Mouse (Mus musculus): ENCODE data around the gene Acads. TPM values are rescaled to one million over a fixed set of nuclear protein-coding genes. Genes with fewer than 3 reads are reported as not detected.
A peak's percentile ranks its signal among the peaks of the same experiment; 100 is the strongest.
"Not testable (repeated sequence)": the region's sequence is repeated elsewhere in the genome, so short reads cannot be mapped to it uniquely, and the experiment has no call there.

Gene Acads
- polyA plus RNA-seq, 1 experiment from 2014 or later: 25.1 TPM

DNA sequence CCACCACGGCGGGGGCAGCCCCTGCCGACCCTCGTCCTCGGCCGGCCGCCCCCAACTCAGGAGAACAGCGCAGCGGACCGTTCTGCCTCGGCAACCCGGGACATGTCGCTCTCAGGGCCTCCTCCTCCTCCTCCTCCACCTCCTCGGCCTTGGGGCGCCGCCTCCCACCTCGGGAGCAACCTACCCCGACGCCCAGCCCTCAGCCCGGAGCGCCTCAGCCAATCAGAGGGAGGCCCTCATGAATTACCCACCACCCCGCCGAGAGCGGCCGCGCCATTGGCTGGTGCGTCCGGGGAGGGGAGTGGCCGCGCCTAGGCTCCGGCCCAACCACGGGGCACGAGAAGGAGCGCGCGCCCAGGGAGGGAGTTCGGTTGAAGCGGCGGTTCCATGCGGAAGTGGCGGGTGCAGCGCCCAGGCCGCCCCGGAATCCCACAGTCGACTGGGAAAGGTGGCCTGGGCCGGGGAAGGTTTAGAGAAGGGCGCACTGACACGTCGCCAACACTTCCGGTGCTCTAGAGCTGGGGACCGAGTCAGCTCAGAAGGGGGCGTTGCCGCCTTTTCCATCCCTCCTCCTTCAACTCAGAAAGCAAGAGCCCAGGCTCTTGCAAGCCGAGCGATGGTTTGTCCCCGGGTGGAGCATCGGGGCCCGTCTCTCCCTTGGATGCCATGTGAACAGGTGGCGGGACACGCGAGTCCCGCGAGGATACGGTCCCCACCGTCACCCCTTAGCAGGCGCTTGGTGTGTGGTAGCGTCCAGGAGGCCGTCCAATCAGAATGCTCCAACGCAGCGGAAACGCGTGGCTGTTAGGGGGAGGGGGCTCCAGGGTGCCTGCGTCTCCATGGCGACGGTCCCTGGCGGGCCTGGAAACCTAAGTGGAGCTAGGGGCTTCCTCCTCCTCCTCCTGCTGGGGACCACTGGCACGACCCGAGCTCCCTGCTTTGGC lies 39.2 kb upstream of the Acads start, which contains the start of gene Mlec:
TSS of gene Mlec (minus strand) at position 140 of the 944 bp plus-strand sequence.
- Histone ChIP-seq H3K9me3 (no peaks in the 10 kb centered on the region), H3K4me3 (replicated peaks) (peak within 1 kb of the TSS; percentile 93), H3K4me2 (replicated peaks) (peak within 1 kb of the TSS; percentile 96), H3K27me3 (no peaks in the 10 kb centered on the region), H3K4me1 (replicated peaks) (peaks cover 43% of the 10 kb centered on the region), H3K9ac (replicated peaks) (peak within 1 kb of the TSS; percentile 95), H3K27ac (peak within 1 kb of the TSS; percentile 98), H3K36me3 (no peaks in the 10 kb centered on the region; the same call in 1 of the 2 replicates)
- ATAC-seq: peak; percentile 97
- WGBS: under 1% methylated on average over 69 of the region's 78 CpGs

DNA sequence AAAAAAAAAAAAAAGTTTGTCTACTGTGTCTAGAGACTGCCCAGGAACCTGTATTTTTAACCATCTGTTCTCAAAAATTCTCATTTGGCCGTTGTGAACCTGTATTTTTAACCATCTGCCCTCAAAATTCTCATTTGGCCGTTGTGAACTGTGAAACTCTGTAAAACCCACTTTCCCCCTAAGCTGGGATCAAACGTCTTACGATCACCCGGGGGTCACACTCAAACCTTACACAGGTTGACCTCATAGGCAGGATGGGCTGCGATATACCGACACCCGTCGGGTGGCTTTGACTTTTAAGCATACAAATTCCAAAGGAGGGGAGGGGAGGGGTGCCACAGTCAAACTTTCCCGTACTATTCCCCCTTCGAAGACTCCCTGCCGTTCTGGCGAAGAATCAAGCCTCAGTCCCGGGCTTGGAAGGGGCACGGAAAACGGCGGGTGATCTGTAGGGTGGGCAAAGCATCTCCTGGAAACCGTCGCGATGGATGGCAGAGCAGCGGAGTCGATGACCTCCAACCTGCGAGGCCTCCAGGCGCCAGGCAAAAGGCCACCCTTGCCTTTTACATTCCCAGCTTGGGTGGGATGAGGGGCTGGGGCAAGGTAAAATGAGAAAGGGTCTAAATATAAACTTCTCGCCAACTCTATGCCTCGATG lies 37.9 kb upstream of the Acads start:
- H3K27ac ChIP-seq: peak overlapping the region; percentile 98; the same call in 1 of the 2 replicates

DNA sequence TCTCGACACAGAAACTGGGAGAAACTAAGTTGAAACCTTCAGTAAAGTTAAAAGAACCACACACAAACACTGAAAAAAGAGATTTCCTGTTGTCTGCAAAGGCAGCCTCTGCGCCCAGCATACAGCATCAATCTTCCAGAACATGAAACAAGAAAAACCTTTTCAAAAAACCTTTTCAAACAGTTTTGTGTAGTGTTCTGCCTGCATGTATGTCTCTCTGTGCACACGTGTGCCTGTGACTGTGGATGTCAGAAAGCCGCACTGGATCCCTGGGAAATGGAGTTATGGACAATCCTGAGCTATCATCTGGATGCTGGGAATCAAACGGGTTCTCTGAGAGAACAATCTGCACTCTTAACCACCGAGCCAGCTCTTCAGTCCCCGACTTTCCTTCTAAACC lies 37.3 kb upstream of the Acads start:
- Histone ChIP-seq H3K36me3 (no peaks in the 10 kb centered on the region; the same call in 1 of the 2 replicates), H3K27ac (no peak overlapping the region), H3K4me2 (replicated peaks) (peak overlapping the region; percentile 96), H3K9ac (replicated peaks) (peak overlapping the region; percentile 54; the same call in 1 of the 2 replicates), H3K9me3 (no peaks in the 10 kb centered on the region), H3K4me3 (replicated peaks) (peak overlapping the region; percentile 93), H3K4me1 (replicated peaks) (peaks cover 53% of the 10 kb centered on the region), H3K27me3 (no peaks in the 10 kb centered on the region)
- 63% methylated on average over 7 of the region's 7 CpGs for WGBS
- no peak for ATAC-seq

More for the DNA sequence above, 37.9 kb upstream of the Acads start:
- H3K27me3 ChIP-seq: no peaks in the 10 kb centered on the region
- peak overlapping the region; percentile 95 for H3K9ac ChIP-seq (replicated peaks)
- peaks cover 53% of the 10 kb centered on the region for H3K4me1 ChIP-seq (replicated peaks)
- WGBS: 2% methylated on average over 26 of the region's 26 CpGs
- ATAC-seq: no peak
- H3K9me3 ChIP-seq: no peaks in the 10 kb centered on the region
- H3K4me2 ChIP-seq (replicated peaks): peak overlapping the region; percentile 96
- H3K4me3 ChIP-seq (replicated peaks): peak overlapping the region; percentile 93
- no peaks in the 10 kb centered on the region; the same call in 1 of the 2 replicates for H3K36me3 ChIP-seq

DNA sequence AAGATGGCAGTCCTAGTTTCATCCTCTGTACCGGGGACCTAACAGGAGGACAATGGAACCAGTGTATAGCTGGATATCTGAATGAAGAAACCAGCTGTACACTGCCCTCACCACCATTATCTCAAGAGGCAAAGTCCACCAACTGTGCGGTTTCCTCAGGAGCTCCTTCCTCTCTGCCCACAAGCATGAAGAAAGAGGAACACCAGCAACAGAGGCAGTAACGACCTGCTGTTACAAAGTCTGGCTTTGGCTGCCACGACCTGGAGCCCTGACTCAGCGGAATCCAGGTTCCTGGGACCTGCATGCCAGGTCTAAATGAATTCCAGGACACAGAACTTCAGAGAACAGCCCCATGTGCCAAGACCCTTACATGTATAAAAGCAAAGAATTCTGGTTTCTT lies 36.7 kb upstream of the Acads start:
- ATAC-seq: no peak
- H3K27ac ChIP-seq: no peak overlapping the region
- 54% methylated on average over 5 of the region's 5 CpGs for WGBS

DNA sequence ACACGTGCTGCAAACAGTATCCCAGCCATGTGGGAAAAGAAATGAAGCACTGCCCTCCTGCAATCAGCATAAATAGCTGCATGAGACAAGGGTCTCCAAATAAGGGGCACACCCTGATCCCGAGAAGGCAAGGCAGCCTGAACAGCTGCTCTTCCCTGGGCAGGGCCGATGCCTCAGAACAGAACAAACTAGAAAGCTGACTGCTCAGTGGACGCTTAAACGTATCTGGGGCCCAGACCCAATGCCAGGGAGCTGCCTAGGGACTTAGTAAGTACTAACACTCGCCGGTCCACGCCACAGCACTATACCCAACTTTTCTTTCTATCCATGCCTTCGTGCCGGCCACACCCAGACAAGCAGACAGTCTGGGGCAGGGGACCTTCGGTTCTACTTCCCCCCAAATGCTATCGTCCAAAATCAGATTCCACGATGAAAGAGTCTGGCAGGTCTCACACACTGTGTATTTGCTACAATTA lies 36.0 kb upstream of the Acads start:
- Histone ChIP-seq H3K9ac (replicated peaks) (peak overlapping the region; percentile 54), H3K36me3 (peaks cover 8% of the 10 kb centered on the region), H3K27me3 (no peaks in the 10 kb centered on the region), H3K27ac (no peak overlapping the region), H3K4me1 (replicated peaks) (peaks cover 53% of the 10 kb centered on the region), H3K9me3 (no peaks in the 10 kb centered on the region), H3K4me3 (replicated peaks) (no peak overlapping the region), H3K4me2 (replicated peaks) (peak overlapping the region; percentile 96)
- 78% methylated on average over 13 of the region's 13 CpGs for WGBS
- no peak for ATAC-seq

More for the DNA sequence above, 36.7 kb upstream of the Acads start:
- peak overlapping the region; percentile 93 for H3K4me3 ChIP-seq (replicated peaks)
- peak overlapping the region; percentile 96 for H3K4me2 ChIP-seq (replicated peaks)
- peaks cover 2% of the 10 kb centered on the region for H3K36me3 ChIP-seq
- peaks cover 53% of the 10 kb centered on the region for H3K4me1 ChIP-seq (replicated peaks)
- no peaks in the 10 kb centered on the region for H3K27me3 ChIP-seq
- H3K9me3 ChIP-seq: no peaks in the 10 kb centered on the region
- peak overlapping the region; percentile 54 for H3K9ac ChIP-seq (replicated peaks)

DNA sequence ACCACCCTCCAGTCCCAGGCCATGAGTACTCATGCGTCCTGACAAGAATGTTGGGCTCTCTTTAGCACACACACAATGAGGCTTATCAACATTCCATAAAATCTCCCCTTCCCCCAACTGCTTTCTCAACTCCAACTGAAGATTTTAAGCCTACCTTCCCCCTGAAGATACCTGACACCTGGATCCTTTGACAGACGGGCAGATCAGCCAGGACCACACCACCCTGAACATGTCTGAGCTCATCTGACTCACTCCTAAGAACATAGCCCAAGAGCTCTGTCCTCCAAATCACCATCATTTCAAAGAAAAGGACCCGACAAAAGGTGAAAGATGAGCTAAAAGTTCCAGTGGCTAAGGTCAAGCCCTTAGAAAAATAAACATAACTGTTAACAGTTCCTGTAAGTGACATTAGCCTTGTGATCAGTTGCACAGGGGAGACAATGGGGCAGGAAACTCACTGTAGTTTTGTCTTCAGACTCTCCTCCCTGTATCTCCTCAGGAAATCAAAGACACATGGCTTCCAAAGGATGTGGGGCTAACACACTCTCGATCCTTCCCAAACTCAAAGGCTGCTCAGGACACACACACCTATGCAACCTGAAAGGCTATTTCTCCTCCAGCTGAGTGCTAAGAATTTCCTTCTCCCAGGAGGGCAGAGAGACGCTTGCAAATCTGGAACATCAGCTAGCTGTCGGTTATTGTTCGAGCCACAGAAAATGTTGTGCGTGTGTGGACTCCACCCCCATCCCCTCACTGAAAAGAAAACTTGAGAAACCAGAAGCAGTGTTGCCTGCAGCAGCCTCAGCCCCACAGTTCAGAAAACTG lies 33.2 kb upstream of the Acads start:
- WGBS: 81% methylated on average over 8 of the region's 8 CpGs
- Histone ChIP-seq H3K27ac (no peak overlapping the region), H3K9ac (replicated peaks) (no peak overlapping the region), H3K4me2 (replicated peaks) (no peak overlapping the region), H3K9me3 (no peaks in the 10 kb centered on the region), H3K4me3 (replicated peaks) (no peak overlapping the region), H3K36me3 (peaks cover 35% of the 10 kb centered on the region), H3K4me1 (replicated peaks) (peaks cover 47% of the 10 kb centered on the region), H3K27me3 (no peaks in the 10 kb centered on the region)
- no peak for ATAC-seq

DNA sequence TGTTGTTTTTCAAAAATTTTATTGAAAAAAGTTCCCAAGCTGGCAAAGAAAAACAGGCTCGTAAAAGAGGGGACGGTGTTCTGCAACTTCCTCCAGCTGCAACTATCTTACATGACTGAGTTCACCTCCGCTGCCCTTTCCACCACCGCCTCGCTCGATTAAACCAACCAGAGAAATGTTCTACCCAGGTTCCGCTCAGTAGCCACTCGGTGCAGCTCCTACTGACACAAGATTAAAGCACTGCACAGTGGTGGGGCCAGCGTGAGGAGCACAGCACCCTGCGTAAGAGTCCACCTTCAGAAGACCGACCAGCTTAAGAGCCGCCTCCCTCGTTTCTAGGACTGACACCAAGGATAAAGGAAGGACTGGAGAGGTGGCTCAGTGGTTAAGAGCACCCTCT lies 32.3 kb upstream of the Acads start:
- Histone ChIP-seq H3K4me1 (replicated peaks) (peaks cover 38% of the 10 kb centered on the region), H3K9ac (replicated peaks) (no peak overlapping the region), H3K27me3 (no peaks in the 10 kb centered on the region), H3K4me3 (replicated peaks) (no peak overlapping the region), H3K4me2 (replicated peaks) (no peak overlapping the region), H3K9me3 (no peaks in the 10 kb centered on the region), H3K27ac (no peak overlapping the region), H3K36me3 (peaks cover 44% of the 10 kb centered on the region)
- ATAC-seq: no peak
- 88% methylated on average over 13 of the region's 13 CpGs for WGBS

DNA sequence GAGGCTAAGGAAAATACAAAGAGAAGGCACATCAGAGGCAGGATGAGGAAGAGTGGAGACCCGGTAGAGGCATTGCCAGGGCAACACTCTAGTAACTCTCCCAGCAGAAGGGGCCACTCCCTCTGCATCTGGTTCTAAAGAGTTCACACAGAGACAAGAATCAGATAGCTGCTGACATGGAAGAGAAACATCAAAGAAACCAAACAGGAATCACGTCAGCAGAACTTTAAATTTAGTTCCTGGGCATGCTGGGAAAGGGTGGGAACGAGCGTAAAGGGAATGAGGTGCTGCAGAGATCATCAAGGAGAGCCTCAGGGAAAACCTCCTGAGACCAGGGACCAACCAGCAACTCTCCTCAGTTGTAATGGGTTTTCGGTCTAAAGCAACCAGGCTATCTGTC lies 31.8 kb upstream of the Acads start:
- Histone ChIP-seq H3K27me3 (no peaks in the 10 kb centered on the region), H3K4me3 (replicated peaks) (no peak overlapping the region), H3K27ac (no peak overlapping the region), H3K9ac (replicated peaks) (no peak overlapping the region), H3K36me3 (peaks cover 48% of the 10 kb centered on the region), H3K4me2 (replicated peaks) (no peak overlapping the region), H3K4me1 (replicated peaks) (peaks cover 33% of the 10 kb centered on the region), H3K9me3 (no peaks in the 10 kb centered on the region)
- WGBS: 92% methylated on average over 5 of the region's 5 CpGs
- ATAC-seq: no peak

DNA sequence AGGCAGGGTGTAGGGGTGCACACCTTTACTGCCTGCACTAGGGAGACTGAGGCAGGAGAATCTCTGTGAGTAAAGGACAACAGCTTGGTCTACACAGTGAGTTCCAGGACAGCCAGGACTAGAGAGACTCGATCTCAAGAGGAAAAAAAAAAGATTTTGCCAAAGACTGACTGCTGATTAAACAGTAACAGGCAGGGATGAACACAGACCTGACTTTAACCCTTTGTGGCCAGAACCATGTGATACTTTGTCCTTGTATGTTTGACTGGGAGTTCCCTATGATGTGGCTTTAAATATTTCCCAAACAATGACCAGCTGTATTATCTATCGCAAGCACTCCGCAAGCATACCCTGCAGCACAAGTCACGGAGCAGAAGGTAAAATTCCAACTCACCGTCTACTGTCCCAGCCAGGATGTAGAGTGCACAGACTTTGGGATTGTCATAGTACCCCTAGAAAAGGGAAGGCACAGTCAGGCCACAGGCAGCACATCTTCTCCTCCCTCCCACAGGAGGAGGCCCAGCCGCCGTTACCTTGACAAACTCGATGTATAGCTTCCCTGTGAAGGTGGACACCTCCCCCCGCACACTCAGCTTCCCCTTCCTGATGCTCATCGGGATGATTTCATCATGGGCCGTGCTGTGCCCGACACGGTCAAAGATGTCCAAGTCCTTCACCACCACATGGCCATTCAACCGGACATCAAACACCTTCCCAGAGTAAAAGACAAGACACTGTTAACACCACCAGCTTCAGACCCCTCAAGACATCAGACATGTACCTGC lies 30.7 kb upstream of the Acads start:
- H3K4me2 ChIP-seq (replicated peaks): no peak overlapping the region

DNA sequence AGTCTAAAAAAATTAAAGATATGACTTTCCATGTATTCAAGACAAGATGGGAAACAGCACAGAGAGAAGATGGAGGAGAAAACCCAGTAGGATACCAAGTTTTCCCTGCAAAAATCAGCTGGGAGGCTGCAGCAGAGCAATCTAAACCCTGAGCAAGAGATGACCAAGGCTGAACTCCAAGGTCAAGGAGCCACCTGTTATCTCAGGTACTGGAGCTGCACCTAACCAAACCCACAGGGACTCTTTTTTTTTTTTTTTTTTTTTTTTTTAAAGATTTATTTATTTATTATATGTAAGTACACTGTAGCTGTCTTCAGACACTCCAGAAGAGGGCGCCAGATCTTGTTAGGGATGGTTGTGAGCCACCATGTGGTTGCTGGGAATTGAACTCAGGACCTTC lies 29.7 kb upstream of the Acads start:
- H3K9me3 ChIP-seq; H3K27me3 ChIP-seq; H3K9ac ChIP-seq (replicated peaks); H3K4me3 ChIP-seq (replicated peaks); H3K4me2 ChIP-seq (replicated peaks); ATAC-seq; H3K27ac ChIP-seq: not testable (repeated sequence)
- H3K36me3 ChIP-seq: peaks cover 69% of the 10 kb centered on the region
- WGBS: no CpG with 5 or more reads among the region's 1 CpGs
- peaks cover 13% of the 10 kb centered on the region for H3K4me1 ChIP-seq (replicated peaks)

More for the DNA sequence above, 30.7 kb upstream of the Acads start:
- Histone ChIP-seq H3K4me1 (replicated peaks) (peaks cover 22% of the 10 kb centered on the region), H3K9me3 (no peaks in the 10 kb centered on the region), H3K4me3 (replicated peaks) (no peak overlapping the region), H3K9ac (replicated peaks) (no peak overlapping the region), H3K27ac (no peak overlapping the region), H3K36me3 (peaks cover 60% of the 10 kb centered on the region), H3K27me3 (no peaks in the 10 kb centered on the region)
- ATAC-seq: no peak
- 93% methylated on average over 14 of the region's 14 CpGs for WGBS

DNA sequence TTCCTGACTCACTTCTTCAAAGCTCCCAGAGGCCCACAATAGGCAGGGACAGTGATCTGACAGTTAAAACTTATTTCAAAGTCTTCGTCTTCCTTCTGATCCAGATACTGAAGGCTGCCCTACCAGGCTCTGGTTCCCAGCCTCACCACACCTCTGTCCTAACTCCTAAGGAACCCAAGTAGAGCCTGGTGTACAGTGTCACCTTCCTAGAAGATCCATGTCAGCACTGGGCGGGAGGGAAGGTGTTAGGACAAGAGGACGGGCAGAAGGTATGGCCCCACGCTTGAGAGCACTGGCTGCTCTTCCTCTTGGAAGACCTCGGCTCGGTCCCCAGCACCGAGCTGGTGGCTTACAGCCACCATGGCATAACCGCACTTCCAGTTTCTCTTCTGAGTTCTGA lies 29.2 kb upstream of the Acads start:
- Histone ChIP-seq H3K4me2 (replicated peaks) (no peak overlapping the region), H3K9me3 (no peaks in the 10 kb centered on the region), H3K36me3 (peaks cover 69% of the 10 kb centered on the region), H3K27me3 (no peaks in the 10 kb centered on the region), H3K4me3 (replicated peaks) (no peak overlapping the region), H3K27ac (no peak overlapping the region), H3K4me1 (replicated peaks) (peaks cover 11% of the 10 kb centered on the region; the same call in 1 of the 2 replicates), H3K9ac (replicated peaks) (no peak overlapping the region)
- 92% methylated on average over 8 of the region's 8 CpGs for WGBS
- ATAC-seq: no peak
